Mouse (Mus musculus) cerebellum, adult 2 months (tissue): ENCODE data around the gene Irf2bpl.

Experiments
- CTCF ChIP-seq: fragments of 200-500 bp; IDR thresholded peaks from 2 replicates; pipeline ENCODE4 v1.5.1; 2011; ENCODE audit warnings: low read depth, mild to moderate bottlenecking, control low read depth, low read length, moderate library complexity, borderline replicate concordance; ENCODE audit not compliant: insufficient read depth
- POLR2A ChIP-seq: fragments of 200-500 bp; IDR thresholded peaks from 2 replicates; pipeline ENCODE4 v1.6.1; 2011; ENCODE audit warnings: low read length, control low read depth, borderline replicate concordance; ENCODE audit not compliant: insufficient read depth

- TF ChIP-seq POLR2A (no peak), CTCF (no peak)
These were observed 11.3 kb upstream of the Irf2bpl start for GRCm38 (mm10) chr12:86895703-86896409.
